Mouse (Mus musculus) adrenal gland, adult (tissue): Measurements from ENCODE around the gene Stk36.

Source experiments
- DNase-seq, 2 experiments: peaks; one replicate each; pipeline ENCODE4 v3.0.0; 2022 to 2023; ENCODE audit warnings: low spot score in 1 of 2; ENCODE audit not compliant: inconsistent age in 2 of 2

Stk36 gene

DNA sequence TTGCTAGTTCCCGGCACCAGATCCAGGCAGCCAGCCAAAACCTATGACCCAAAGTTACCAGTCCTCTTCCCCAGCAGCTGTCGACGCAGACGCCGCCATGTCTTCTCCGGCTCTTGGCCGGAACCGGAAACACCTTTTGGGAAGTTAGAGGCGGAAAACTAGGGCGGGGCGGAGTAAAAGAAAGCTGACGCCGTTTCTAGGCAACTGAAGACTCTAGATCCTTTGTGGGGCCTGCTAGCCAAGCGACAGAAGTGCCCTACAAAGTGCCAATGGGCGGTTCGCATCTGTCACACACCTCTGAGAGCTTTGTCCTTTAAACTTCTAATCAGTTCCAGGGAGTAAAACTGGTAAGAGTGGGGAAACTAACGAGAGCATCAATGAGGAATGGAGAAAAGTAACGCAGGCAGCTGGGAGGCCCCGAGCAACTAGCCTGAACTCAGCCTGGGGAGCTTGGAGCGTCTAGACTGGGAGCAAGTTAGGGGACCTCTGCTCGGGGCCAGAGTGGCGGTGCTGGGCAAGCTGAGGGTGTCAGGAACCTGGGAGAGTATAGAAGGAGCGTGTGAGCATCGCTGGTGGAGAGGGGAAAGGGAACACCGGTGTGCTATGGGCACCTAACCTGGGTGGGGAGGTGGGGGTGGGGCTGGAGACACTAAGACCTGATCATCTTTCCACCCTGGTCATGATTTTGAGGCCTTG lies at the start of gene Stk36, which contains the start of gene Rnf25:
TSS of gene Stk36 (plus strand) at position 179 of the 696 bp plus-strand sequence.
TSS of gene Rnf25 (minus strand) at position 131 of the 696 bp plus-strand sequence.
- DNase-seq: peak; percentile 89 to 95

DNA sequence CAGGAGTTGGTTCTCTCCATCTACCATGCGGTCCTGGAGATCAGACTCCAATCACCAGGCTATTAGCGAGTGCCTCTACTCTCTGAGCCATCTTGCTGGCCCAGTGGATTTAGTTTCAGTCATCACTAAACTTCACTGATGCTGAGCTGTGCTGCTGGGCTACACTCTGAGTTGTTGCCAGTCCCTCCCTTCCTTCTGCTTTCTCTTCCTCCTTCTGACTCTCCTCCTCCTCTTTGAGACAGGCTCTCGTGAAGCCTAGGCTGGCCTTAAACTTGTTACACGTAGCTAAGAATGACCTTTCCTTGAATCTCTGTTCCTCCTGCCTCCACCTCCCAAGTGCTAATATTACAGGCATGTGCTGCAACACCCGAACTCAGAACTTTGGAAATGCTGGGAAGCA lies 42.2 kb upstream of the Stk36 start:
- DNase-seq: no peak

DNA sequence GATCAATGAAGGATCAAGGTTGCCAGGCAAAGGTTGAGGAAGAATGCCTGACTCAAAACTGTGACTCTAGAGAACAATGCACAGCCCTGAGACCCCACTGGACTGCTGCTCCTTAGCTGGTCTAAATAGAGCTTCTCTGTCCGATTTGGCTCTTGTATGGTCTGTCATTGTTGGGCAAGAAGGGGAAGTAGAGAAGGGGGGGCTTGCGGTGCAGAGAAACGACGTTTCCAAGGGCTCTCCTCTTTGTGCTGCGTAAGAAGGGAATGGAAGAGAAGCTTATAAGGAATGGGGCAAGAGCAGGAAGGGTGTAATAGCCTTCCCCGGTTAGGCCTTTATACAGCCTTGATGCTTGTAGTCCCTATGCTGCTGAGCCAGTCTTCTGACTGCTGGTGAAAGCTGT lies 35.4 kb upstream of the Stk36 start:
- no peak for DNase-seq

DNA sequence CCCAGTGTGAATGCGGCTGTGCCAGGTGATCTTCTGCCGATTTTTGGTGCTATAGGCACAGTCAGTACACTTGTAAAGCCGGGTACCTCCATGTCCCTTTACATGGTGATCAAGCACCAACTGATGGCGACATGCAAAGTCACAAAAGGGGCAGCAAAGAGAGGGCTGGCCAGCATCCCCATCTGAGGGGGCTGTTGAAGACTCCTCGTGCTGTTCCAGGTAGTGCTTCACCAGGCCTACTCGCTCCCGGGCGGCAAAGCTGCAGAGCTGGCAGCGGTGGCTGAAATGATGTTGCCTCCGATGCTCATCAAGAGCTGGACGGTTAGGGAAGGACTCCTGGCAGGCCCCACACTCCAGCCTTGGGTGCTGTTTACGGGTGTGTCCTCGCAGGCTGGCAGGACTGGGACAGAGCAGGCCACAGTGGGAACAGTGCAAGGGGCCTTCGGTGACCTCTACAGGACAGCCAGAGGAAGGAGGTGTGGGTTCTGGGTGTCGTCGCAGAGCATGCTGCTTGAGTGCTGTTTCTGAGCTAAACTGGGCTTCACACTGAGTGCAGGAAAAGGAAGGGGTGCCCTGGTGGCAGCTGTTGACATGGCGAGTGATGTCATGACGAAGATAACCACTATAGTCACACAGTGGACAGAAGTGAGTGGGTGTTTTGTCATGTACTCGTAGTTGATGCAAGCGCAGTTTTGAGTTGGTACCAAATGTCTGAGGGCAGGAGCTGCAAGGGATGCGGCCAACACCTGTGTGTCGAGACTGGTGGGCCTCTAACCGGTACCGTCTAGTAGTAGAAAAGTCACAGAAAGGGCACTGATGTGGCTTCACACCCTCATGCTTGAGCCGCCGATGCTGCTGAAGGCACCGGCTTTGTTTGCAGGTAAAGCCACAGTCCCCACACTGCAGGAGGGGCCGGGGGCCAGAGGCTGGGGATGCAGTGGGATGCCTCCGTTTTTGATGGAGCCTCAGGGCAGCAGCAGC lies 31.2 kb upstream of the Stk36 start:
- peak in 1 of 2 experiments; percentile 17 for DNase-seq

DNA sequence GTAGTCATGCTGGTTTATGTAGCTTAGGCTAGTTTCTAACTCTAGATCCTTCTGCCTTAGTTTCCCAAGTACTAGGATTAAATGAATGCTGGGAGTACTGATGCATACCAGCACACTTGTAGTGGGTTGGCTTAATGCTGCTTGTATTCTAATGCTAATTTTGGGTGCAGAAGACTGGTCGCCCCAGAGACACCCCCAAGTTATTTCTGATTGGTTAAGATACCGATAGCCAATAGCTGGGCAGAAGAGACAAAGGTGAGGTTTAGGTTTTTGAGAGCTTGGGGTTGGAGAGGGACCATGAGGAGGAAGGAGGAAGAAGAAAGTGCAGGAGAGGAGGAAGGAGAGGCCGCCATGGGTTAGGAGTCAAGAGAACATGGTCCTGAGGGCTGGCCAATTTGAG lies 18.6 kb upstream of the Stk36 start:
- DNase-seq: no peak

DNA sequence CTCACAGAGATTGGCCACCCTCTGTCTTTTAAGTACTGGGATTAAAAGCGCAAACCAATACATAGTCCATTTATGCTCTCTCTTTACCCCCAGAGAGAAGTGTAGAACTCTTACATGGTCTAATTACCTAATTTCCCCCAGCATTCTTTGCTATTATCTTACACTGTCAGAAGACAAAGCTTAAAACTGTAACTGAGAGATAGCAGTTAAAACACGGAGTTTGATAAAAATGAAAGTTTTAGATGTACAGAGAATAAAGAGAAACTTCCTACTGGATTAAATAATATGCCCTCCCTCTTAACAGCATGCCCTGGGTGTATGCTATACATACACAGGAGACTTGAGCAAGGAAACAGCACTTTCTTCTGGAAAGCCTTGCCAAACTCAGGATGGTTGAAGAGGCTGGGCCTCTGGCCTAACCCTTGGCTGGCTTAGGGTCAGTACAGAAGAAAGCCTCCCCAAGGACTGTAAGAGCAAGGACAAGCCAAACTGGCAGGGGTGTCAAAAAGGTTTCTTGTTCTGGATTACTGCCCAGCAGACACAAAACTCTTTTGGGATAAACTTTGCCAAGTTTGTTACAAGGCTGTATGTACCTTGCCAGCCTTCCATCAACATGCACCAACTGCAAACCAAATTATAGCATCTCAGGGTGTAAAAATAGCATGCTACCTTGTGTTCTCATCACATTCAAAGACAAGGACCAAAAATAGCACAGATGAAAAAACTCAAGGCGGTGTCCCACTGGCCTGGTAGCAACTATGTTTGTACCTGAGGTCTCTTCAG lies 16.4 kb upstream of the Stk36 start:
- DNase-seq: peak in 1 of 2 experiments; percentile 67

DNA sequence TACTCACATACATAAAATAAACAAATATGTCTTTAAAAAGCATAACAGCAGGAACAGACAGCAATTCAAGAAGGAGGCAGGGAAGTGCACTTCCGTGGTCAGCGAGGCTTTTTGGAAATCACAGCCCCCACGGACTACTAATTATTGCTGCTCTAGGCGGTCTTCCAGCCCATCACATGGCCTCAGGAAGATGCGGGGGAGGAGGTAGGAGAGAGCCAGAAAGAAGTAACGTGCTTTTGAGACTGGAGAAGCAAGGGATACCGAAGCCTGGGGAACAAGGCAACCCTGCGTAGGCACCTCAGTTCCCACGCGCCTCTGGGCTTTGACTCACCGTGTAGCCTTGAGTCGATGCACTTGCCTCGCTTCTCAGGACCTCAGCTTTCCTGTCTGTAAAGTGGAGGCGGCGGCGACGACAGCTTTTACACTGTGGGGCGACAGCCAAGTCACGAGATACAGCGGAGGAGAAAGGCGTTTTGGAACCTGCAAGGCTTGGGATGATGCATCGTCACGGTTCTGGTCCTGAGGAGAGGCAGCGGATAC lies 13.9 kb upstream of the Stk36 start:
- DNase-seq: no peak

DNA sequence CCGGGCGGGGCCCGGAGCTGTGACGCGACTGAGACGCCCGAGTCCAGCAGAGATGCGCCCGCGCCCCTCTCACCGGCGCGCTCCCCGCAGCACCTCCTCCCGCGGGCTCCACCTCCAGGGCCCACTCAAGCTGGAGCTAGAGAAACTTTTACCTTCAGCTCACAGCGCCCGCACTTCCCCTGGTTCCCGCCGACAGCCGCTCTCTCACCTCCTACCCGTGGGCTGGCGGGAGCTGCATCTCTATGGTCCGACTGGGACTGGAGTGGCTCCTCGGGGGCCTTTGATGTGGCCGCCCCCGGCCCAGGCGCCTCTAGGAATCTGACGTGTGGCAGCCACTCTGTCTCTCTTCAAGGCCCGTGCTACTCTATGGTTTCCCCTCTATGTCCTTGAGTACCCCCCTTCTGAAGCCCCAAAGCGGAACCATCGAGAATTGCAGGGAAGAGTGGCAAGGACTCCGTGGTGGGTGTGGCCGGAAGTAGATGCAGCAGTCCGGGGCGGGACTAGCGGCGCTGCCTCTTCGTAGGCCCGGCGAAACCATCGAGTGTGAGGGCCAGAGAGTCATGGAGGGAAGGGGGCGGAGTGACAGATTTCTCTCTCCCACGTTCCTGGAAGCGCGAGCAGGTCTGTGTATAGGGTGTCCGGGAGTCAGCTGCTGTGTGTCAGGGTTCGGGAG lies 13.3 kb upstream of the Stk36 start, which contains the start of the genes Zfp142 and Bcs1l:
TSS of gene Zfp142 (minus strand) at position 474 of the 673 bp plus-strand sequence.
TSS of gene Bcs1l (plus strand) at position 517 of the 673 bp plus-strand sequence.
- peak; percentile 99 to 100 for DNase-seq

DNA sequence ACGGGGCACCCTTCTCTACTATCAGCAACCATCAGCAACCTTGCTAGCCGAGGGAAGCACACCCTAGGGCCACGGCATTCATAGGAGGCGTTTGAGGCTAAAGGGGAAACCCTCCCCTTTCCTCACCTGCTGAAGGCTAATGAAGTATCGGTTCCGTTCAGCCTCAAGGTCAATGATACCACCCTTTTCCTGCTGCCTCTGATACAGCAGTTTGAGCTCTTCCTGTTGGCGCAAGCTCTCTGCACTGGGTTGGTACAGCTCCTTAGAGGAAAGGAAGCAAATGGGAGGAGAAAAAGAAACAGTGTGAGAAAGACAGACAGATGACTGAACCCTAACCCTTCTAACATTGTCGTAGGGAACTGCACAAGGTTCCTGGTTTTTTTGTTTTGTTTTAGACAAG lies 6.8 kb upstream of the Stk36 start:
- DNase-seq: peak in 1 of 2 experiments; percentile 34

DNA sequence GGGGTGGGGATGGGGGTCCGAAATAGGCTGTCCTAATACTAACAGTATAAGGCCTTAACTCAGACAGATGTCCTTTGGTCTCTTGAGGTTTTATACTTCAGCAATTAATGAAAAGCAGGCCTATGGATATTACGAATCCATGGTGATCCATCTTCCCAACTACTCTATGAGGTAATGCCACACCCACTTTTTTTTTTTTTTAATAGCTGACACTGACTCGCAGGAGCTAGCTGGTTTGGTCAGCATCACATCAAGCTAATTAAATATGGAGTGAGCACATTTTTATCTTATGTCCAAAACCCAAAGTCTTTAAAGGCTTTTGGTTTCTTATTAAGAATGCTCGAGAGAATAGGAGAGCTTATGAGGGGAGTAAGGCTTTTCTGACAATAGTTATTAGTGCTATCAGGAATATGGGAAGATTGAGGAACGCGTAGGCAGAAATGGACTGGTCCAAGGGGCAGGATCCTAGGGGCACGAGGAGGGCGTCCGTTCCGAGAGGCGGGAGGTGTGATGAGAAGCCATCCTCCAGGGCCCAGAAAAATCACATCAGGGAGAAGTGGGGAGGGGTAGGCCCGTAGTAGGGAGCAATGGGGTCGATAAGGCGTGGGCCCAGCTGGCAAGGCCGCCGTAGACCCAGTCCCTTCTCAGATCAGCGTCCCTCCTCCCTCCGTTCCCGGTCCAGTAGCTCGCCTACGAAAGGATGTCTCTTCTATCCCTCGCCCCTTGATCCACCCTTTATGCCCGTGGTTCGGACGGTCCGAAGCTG lies 561 bp upstream of the Stk36 start:
- no peak for DNase-seq

DNA sequence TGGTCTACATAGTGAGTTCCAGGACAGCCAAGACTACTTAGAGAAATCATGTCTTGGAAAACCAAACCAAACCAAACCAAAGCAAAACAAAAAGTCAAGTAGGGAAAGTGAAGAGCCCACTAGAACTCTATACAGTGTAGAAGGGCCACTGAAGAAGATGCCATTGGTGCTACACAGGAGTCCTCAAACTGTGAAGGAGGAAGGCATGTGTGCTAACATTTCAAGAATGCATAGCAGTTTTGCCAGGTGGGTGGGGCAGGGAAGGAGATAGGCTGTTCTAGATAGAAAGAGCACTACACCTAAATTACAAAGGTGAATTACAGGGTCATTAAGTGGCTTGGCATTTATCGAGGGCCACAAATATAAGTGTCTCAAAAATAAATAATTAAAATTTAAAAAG lies 22.9 kb downstream of the Stk36 start:
- DNase-seq: no peak

DNA sequence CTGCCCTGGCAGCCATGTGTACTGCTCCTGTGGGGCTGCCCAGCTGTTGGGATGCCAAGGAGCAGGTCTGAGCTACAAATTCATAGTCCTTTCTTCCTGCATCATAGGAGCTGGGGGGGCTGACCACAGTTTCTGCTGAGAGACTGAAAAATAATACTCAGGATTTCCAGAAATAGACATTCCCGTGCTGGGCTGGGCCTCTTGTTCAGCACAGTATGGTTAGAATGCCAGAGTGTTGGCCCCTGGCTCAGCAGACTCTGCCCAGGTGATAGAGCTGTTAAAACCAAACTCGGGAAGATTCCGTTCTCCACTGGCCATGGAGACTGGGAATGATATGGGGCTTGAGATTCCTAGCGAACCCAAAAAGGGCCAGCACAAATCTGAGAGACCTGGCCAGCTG lies 24.8 kb downstream of the Stk36 start:
- DNase-seq: no peak

DNA sequence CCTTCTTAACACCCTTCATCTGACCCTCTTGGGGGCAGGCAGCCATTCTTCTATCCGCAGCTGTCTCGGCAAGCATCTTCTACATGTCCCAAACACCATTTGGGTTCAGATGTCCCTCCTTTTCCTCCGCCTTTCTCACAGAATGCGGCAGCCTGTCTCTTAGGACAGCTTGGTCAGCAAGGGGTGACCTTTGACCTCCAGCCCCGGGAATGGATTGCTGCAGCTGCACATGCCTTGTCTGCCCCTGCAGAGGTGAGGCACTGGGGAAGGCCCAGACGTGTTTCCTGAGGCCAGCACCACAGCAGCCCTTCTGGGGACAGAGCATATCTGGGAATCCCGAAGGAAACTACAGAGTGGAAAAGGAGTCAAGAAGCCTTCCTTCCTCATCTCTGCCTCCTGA lies 26.8 kb downstream of the Stk36 start:
- DNase-seq: no peak

DNA sequence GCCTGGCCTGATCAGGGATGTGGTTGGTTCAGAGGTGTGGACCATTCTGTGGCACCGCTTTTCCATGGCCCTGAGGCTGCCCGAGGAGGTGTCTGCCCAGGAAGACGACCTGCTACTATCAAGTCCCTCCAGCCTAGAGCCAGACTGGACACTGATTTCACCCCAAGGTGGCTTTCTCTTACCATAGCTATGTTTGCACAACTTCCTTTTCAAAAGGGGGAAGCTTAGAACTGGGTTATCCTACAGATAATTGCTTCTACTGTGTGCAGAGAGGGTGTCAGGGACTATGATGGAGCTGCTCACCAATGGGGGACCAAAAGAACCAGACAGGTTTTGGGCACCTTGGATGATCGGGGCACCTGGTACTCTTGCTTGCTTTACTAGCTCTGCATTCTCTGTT lies 31.5 kb downstream of the Stk36 start:
- DNase-seq: no peak

DNA sequence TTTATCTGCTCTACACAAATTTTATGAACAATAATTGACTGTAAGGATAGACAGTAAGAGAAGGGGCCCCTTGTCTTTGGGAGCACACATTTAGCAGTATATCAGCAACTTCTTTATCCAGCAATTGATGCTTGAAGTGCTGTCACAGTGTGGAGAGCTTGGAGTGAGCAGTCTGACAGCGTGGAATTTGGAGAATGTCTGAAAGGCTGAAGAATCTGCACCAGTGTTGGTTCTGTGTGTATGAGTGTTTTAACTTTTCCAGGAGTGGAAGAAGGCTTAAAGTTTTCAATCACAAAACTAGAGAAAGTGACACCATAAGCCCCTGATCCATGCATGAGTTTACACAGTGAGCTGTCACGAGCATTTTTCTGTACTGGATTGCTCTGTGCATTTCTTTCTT lies 42.3 kb downstream of the Stk36 start:
- no peak for DNase-seq

DNA sequence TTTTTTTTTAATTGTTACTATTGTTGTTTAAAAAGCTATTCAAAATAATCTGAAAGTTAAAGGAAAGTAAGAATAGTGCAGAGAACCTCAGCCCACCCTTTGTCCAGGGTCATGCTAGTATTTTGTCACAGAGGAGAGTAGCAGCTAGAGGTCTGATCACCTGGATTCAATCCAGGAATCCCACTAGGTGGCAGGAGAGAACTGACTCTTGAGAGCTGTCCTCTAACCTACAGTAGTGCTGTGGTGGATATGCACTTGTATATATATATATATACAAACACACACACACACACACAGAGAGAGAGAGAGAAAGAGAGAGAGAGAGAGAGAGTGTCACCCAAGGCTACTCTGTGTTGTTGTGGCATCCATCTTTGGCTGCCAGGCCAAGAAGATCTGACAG lies 42.7 kb downstream of the Stk36 start:
- peak in 1 of 2 experiments; percentile 40 for DNase-seq

DNA sequence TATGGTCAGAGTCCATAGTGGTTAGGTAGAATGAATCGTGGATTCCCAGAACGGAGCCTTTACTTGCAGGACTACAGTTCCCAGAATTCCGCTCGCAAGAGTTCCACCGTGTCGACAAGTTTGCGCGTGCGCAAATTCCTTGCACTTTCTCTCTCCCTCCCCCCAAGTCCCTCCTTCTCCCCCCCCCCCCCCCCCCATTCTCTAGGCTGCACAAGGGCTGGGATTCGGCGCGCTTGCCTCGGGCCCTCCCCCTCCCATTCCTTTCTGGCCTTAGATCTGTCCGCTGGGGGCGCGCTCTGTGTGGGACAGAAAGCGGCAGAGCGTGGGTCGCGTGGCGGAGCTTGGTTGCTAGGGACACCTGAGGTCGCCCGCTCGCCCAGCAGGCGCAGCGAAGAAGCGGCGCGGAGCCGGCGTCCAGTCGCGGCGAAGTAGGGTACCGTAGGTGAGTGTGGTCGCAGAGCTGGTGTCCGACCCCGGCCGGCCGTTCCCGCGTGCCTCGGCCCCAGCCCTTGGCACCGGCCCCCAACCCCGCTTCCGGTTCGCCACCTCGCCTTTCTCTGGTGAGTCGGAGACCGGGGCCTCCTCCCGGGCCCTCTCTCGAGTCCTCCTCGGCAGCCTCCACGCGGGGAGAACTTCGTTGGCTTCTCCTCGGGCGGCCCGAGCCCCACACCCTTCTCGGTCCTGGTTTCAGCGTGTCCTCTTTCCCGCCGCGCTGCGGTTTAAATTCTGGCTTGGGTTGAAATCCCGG lies 60.4 kb downstream of the Stk36 start, which contains the start of gene Ttll4:
TSS of gene Ttll4 (plus strand) at position 298 of the 748 bp plus-strand sequence.
- DNase-seq: peak; percentile 97 to 98

DNA sequence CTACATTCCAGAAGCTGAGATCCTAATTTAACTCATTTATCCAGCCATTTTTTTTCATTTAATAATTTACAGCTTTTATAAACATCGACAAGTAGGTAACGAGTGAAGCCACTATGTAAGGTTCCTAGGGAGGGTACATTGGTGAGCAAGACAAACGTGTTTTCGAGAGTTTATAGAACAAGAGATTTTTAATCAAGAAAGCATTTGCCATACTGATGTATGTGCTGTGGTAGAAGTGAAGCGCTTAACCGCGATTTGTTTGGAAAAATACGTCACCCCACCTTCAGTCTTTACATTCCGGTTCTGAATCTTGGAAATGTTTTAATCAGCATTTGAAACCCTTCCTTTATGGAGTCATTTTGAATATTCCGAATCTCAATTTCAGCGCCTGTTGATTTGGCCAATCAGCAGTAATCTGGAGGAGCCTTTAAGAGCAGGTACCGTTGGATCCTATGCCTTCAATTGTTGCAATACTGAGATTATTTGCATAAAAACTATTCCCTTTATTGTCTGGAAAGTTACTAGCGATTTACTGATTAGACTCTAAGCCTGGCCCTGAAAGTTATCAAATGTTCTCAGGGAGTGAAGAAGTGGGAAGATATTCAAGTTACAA lies 61.1 kb downstream of the Stk36 start:
- peak in 1 of 2 experiments; percentile 58 for DNase-seq
